Mouse (Mus musculus) spleen, adult 2 months (tissue): ENCODE data around the gene Gm17535.
"Not testable (repeated sequence)": the region's sequence is repeated elsewhere in the genome, so short reads cannot be mapped to it uniquely, and the experiment has no call there.

ENCODE experiments used
- CTCF ChIP-seq: fragments of 200-500 bp; IDR thresholded peaks from 2 replicates; pipeline ENCODE4 v1.5.1; 2011; ENCODE audit warnings: mild to moderate bottlenecking, inconsistent platforms; ENCODE audit not compliant: insufficient read depth, insufficient read length, insufficient replicate concordance; ENCODE audit errors: extremely low read depth
- POLR2A ChIP-seq: fragments of 200-500 bp; IDR thresholded peaks from 2 replicates; pipeline ENCODE4 v1.6.1; 2011; ENCODE audit warnings: low read depth, low read length, inconsistent platforms

DNA sequence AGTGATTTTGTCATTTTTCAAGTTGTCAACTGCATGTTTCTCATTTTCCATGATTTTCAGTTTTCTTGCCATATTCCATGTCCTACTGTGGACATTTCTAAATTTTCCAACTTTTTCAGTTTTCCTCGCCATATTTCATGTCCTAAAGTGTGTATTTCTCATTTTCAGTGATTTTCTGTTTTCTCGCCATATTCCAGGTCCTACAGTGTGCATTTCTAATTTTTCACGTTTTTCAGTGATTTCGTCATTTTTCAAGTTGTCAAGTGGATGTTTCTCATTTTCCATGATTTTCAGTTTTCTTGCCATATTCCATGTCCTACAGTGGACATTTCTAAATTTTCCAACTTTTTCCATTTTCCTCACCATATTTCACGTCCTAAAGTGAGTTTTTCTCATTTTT, 28.2 kb upstream of the Gm17535 start:
- not testable (repeated sequence) for TF ChIP-seq CTCF, POLR2A
